Mouse (Mus musculus) mature B cell (primary cell): ENCODE data around the gene Tcp10a.
"Not testable (repeated sequence)": the region's sequence is repeated elsewhere in the genome, so short reads cannot be mapped to it uniquely, and the experiment has no call there.

Source experiments
- in situ Hi-C: fragments of 300-500 bp; cut with MboI; formaldehyde crosslinking; loops from 2 replicates; pipeline ENCODE4 v1.14.3; 2019

The Tcp10a gene

DNA sequence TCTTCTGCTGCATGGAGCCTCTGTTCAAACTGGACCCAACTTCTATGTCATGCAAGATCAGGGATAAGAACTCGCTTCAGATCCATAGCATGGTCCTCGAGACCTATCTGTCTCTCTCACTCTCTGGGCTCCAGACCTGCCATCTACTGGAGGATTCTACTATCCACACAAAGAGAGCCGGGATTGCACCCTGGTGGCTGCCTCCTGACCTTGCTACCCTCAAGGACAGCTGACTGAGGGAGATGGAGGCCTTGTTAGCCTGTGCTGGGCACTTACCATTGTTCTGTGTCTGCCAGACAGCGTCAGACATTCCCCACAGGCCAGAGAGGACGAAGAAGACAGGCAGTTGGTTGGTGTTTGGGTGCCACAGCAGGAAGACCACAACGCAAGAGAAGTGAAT lies 45.0 kb downstream of the Tcp10a start:
- in situ Hi-C loops, result not testable (repeated sequence)

DNA sequence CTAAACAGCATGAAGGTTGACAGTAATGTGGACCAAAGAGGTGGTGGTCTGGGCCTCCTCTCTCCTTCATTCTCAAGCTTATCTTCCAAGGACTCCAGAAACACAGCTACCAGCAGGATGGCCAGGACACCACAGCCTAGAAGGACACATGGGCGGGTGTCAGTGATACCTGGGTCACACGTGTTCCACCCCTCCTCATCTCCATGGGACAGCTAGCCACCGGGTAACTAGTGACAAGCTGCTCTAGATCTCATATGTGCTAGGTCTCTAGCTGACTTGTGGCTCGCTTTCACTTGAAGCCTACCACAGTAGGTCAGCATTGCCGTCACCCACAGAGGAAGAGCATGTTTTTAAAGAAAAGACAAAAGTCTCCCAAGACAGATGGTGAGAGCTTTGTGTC lies 47.4 kb downstream of the Tcp10a start, which contains the start of gene Gm49630:
Gene Gm49630 (minus strand): TSS at position 101 of the 400 bp plus-strand sequence.
- in situ Hi-C loops, result not testable (repeated sequence)

DNA sequence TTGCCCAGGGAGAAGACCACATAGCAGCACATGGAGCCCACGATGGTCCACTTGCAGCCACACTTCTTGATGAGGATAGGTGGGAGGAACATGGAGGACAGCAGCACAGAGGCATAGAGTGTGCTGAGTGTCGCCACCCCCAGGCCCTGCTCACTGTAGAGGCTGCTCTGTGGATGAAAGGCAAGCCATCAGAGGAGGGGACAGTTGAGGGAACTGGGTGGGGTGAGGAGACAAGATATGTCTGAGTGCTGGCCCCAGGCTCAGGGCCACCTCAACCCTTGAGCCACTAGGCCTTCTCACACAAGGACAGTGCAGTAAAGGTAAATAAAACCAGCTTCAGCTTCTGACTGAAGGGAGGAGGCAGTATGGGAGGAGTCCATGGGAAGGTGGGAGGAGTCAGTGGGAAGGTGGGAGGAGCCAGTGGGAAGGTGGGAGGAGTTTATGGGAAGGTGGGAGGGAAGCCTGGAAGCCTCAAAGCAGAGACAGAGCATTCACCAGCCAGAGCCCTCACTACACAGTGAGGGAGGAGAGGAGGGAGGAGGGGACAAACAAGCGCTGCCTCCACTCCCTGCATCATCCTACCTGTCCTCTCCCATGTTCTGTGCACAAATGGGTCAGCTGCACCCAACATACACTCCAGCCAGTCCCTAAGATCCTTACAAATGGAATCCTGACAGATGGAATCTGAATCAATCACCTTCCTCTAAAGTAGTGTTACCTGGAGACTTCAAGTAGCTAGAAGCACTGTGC lies 52.7 kb downstream of the Tcp10a start:
- in situ Hi-C loops, result not testable (repeated sequence)

DNA sequence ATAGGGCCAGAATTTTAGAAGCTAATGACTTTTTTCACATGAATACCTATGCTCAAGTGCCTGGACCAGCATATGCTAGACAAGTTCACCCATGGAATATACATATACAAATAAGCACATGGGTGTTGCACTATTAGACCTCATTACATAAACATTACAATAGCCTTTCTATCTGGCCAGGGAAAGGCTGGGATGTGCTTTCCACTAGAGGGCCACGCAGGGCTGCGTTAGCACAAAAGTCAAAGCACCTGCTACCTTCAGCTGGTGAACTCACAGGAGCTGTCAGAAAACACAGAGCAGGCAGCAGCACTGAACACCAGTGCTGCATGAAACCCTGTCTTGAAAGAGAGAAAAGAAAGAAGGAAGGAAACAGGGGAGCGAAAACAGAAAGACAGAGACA lies 53.5 kb downstream of the Tcp10a start:
- in situ Hi-C loops, result not testable (repeated sequence)

DNA sequence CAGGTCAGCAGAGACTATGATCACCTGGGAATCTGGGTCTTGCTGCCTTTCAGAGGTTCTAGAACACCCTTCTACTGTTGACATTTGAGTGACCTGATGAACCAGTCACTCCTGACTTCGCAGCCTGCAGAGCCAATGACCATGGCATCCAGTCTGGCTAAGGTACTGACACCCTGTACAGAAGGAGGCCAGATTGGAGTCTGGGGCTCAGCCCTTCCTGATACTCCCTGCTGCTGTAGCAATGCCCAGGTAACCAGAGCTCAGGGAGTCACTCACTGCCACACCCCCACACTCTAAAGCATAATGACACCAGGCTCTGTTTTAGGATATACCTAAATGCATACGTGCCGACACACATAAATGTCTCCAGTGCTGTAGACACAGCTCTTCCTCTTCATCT lies 58.3 kb downstream of the Tcp10a start:
- in situ Hi-C loops, result not testable (repeated sequence)

DNA sequence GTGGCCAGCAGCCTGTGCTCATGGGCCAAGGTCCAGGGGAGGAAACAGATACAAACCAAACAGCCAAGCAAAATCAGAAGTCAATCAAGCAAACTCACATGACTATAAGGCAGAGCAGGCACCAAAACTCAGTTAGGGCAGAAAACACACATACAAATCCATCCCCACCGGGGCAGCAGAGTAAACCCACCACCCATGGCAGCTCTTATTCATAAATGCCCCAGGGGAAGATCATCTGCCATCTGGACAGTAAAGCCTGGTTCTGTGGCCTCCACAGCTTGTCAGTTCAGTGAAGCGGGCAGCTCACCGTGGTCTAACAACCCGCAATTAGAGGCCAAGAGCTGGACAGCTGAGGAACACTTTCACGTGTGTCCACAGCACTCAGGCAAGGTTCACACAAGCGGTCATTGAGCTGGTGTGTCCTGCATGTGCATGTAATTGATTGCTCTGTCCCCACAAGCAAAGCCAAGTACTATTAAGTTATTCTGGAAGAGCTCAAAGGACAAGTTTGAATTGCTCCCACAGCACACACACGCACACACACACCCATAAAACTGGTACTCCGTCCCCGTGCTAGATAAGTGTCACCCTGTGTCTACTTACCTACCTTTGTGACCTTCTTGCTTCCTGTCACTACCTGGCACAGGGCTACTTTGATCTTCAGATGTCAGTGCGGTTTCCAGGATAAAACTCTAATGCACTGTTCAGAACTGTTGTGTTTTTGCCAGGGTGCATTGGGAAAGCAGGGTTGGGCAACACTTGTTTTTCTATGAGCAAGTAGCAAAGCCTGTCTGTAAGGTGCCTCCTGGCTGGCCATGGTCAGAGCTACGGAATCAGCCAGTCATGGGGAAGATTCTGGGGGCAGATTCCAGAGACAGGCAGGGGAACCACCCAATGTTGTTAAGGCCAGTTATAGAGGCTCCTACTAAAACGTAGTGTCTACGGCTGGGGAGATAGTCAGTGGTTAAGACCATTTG lies 59.0 kb downstream of the Tcp10a start:
- in situ Hi-C loops, result not testable (repeated sequence)

DNA sequence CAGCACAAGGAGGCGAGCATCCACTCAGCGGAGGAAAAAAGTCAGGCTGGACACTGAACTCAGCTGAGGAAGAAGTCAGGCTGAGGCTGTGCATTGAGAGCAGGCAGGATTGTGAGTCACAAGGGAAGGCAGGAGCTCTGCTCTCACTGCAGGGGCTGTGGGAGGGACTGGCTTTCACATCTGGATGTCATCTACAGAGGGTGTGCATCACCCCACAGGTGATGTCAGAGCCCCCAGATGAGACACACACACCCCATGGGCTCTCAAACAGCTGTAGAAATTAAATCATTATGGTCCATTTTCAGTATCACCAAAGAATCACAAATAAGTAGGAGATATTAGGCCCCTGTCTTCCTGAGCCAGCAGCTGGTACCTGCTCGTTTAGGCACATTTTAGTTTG lies 60.9 kb downstream of the Tcp10a start, which contains the start of gene Unc93a2:
Gene Unc93a2 (minus strand): TSS at position 101 of the 400 bp plus-strand sequence.
- in situ Hi-C loops, result not testable (repeated sequence)

DNA sequence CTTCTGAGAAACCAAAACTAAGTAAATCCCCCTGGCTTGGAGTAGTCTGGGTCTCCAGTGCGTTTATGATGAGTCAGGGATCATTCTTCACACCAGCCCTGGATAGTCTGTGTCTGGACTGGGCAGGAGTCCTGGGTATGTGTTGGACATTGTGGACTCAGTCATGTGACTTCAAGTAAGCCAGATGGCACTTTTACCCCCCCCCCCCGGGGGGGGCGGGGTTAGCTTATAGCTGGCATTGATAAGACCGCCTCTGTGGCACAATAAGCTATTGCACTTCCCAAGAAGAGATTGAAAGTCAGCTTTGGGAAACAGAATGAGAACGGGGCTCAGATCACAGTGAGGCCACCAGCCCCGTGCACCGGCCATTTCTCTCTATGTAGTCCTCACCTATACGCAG lies 61.6 kb downstream of the Tcp10a start:
- in situ Hi-C loops, result not testable (repeated sequence)

DNA sequence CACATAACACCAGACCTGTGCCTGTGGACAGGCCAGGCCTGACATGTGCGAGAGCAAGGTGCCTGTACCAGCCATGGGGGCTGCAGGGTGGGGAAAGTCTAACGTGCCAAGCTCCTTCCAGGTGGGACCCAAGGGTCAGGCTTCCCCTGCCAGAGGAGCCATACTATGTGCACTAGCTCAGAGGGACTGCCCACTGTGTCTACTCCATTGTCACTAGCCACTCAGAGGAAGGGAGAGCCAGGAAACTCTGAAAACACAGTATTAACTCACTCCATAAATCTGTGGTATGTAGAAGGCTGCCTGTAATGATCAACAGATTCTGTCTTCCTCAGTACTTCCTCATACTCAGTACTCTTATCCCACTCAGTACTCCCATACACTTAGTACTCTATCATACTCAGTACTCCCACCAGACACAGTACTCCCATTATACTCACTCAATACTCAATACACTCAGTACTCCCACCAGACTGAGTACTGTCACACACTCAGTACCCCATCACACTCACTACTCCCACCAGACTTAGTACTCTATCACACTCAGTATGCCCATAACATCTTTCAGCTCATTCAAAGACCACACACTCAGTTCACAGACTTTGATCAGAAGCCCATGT lies 64.0 kb downstream of the Tcp10a start:
- in situ Hi-C loops, result not testable (repeated sequence)

DNA sequence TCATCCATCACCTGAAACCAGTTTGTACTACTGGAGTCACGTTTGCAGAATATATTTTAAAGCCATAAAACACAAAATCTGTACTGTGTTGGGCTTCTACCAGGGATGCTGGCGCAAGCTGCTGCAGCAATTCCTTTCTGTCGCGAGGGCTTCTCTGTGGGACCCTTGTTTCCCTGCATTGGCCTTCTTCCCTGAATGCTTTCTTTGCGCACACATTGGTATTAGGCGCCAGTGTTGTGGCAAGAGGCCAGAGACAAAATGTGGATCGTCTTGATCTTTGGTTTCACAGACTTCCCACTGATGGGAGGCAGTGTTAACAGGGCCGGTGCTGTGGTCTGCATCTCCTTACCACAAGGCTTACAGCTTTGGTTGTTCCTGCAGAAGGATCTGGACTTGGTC lies 64.5 kb downstream of the Tcp10a start:
- in situ Hi-C loops, result not testable (repeated sequence)

DNA sequence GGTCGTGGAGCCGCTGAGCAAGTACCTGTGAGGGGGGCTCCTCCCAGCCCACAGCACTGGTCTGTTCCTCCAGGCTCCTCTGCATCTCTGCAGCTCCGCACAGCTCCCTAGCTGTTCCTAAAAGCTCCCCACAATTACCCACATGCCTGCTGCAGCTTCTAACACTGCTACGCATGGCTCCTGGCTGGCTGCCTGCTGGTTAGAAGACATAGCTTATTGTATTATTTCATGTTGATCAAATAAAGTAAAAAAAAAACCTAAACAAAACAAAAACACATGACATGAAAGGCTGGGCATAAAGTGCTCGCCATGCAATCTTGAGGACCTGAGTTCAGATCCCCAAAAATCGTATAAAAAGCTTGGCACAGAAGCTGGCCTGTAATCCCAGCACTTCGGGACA lies 65.5 kb downstream of the Tcp10a start:
- in situ Hi-C loops, result not testable (repeated sequence)

DNA sequence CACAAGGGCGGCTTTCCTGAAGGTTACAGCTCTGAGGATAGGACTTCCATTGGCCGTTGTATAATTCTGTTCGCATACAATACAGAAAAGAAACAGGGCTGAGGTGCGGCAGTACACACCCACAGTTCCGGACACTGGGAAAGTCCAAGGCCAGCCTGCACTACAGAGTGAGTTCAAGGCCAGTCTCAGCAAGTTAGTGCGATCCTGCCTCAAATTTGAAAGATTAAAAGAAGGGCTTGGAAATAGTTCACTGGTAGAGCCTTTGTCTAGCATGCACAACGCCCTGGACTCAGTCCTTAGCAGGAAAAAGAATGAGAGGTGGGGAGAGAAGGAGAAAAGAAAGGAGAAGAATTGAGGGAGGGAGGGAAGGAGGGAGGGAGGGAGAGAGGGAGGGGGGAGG lies 70.7 kb downstream of the Tcp10a start:
- in situ Hi-C loops, result not testable (repeated sequence)
